Mouse (Mus musculus) small intestine, adult 2 months (tissue): ENCODE measurements at regions not wholly inside any gene's neighbourhood (a gene's known extent, or its start where the extent isn't known, plus 50 kb on each side); places are given as distances from the start of the nearest gene placed in this dataset.

Source experiments
- CTCF ChIP-seq: fragments of 200-500 bp; IDR thresholded peaks from 2 replicates; pipeline ENCODE4 v1.5.1; 2012; ENCODE audit warnings: low read depth, mild to moderate bottlenecking, control low read depth, inconsistent platforms, low read length, moderate library complexity, mixed read lengths; ENCODE audit not compliant: insufficient replicate concordance, insufficient read length; ENCODE audit errors: extremely low read depth
- POLR2A ChIP-seq: fragments of 200-500 bp; IDR thresholded peaks from 2 replicates; pipeline ENCODE4 v1.6.1; 2012; ENCODE audit warnings: low read depth, mild to moderate bottlenecking, control low read depth, inconsistent platforms, low read length, moderate library complexity

- TF ChIP-seq CTCF (no peak), POLR2A (no peak)
Measured at GRCm38 (mm10) chr4:82170930-82171329, 534.6 kb downstream of the Nfib start.
